In the genomic region with DNA sequence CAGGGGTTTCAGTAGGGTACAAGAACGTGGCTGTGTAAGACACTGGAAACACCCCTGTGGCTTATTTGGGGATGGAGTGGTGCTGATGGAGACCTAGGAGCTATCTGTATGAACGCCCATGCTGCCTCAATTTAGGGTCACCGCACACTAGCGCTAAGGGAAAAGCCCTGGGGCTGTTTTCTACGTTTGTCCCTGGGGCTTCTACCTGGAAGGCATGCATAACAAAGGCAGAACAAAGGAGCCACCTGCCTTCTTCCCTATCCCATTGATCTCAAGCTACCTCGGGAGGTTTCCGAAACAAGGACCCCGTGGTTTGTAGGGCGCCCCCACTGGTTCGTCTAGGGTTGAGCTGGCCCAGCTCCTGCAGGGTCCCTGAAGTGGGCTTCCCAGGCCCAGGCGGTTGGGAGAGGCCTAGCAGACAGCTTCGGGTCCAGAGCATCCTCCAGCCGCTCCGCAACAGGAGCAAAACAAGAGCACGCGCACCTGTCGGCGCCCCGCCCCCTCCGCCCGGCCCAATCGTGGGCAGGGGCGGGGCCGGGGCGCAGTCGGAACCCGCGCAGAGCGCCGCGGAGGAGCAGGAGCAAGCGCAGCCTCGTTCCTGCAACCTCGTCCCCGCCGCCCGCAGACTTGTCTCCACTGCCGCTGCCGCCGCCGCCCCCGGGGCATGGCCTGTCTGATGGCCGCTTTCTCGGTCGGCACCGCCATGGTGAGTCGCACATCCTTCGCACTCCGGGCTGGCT, we compare ENCODE assay signal across 8 mouse cellular contexts. TPM values are rescaled to one million over a fixed set of nuclear protein-coding genes. Genes with fewer than 3 reads are reported as not detected.
DNase-seq lines count a peak whose midpoint lies in the region; ATAC-seq and TF ChIP-seq lines count a peak whose summit lies in the region.

A gene (plus strand): TSS at position 525 of the 740 bp plus-strand sequence.

- peaks cover 5% of the 10 kb centered on the region for H3K4me1 ChIP-seq in ES-Bruce4 (ENCODE audit: control insufficient read depth, insufficient read depth, low read length)
- H3K4me1 ChIP-seq in embryonic facial prominence, embryonic 14.5 days (ENCODE audit: control insufficient read depth, insufficient read depth, low read length): peaks cover 9% of the 10 kb centered on the region; the same call in 1 of the 2 replicates

- ATAC-seq in embryonic facial prominence, embryonic 14.5 days (ENCODE audit: low read depth): peak; percentile 85
- ATAC-seq in hematopoietic stem cell, adult 5-6 weeks (replicated peaks in 1 of 2; ENCODE audit: insufficient read depth in 1 of 2, low FRiP score in 2 of 2, low TSS enrichment in 1 of 2, low read depth in 1 of 2, poor library complexity in 2 of 2, severe bottlenecking in 2 of 2): peak; percentile 15 to 50; a peak in 3 of 4 replicates

- peak within 1 kb of the TSS; percentile 73 for H3K4me3 ChIP-seq in ES-Bruce4 (ENCODE audit: low read depth, low read length)
- H3K4me3 ChIP-seq in embryonic facial prominence, embryonic 14.5 days (ENCODE audit: low read depth, low read length): peak within 1 kb of the TSS; percentile 58

- peak within 1 kb of the TSS; percentile 79 for H3K27ac ChIP-seq in ES-Bruce4 (ENCODE audit: insufficient read depth, low read length)
- H3K27ac ChIP-seq in embryonic facial prominence, embryonic 14.5 days (replicated peaks; ENCODE audit: low read depth, low read length): no peak within 1 kb of the TSS; the same call in 1 of the 2 replicates

- peak; percentile 38 for TF ChIP-seq CTCF in ES-Bruce4 (IDR thresholded peaks at IDR 0.05; ENCODE audit: low read depth, low read length)

- 6% methylated on average over 18 of the region's 49 CpGs for WGBS in embryonic facial prominence, embryonic 14.5 days

- H3K9me3 ChIP-seq in ES-Bruce4 (replicated peaks; ENCODE audit: control insufficient read depth, insufficient read depth, low read length, poor library complexity, severe bottlenecking): 0 out of 2 replicates have a peak, but pooled peaks cover 6% of the 10 kb centered on the region
- H3K9me3 ChIP-seq in embryonic facial prominence, embryonic 14.5 days (ENCODE audit: control insufficient read depth, low read length): peaks cover 10% of the 10 kb centered on the region

- peak; percentile 90 for TF ChIP-seq EP300 in ES-Bruce4 (IDR thresholded peaks at IDR 0.05; ENCODE audit: insufficient read depth, low read depth, low read length)

- DNase-seq in adrenal gland, postnatal 4 days (ENCODE audit: low spot score in 2 of 2): no peak
- peak; percentile 77 for DNase-seq in embryonic facial prominence, embryonic 14.5 days (ENCODE audit: low spot score)
- peak in 1 of 2 experiments; percentile 63 for DNase-seq in layer of hippocampus, postnatal 25 days (ENCODE audit: extremely low spot score in 1 of 2, low spot score in 1 of 2)
- DNase-seq in lung, postnatal 10 days: peak; percentile 57
- DNase-seq in retina, embryonic 14.5 days (ENCODE audit: low spot score): peak; percentile 77
- peak; percentile 83 to 89 for DNase-seq in thymus, postnatal 36 days

- peak within 1 kb of the TSS; percentile 39 for H3K9ac ChIP-seq in ES-Bruce4 (ENCODE audit: low read depth, poor library complexity, severe bottlenecking)
- H3K9ac ChIP-seq in embryonic facial prominence, embryonic 14.5 days (ENCODE audit: low read depth, low read length): peak within 1 kb of the TSS; percentile 60

- H3K4me2 ChIP-seq in embryonic facial prominence, embryonic 14.5 days (ENCODE audit: low read depth, low read length): peak within 1 kb of the TSS; percentile 92

- no peaks in the 10 kb centered on the region for H3K27me3 ChIP-seq in ES-Bruce4 (ENCODE audit: control insufficient read depth, insufficient read depth, low read length, poor library complexity, severe bottlenecking)
- H3K27me3 ChIP-seq in embryonic facial prominence, embryonic 14.5 days (replicated peaks; ENCODE audit: control insufficient read depth, insufficient read depth, low read length): peaks cover 20% of the 10 kb centered on the region

- H3K36me3 ChIP-seq in ES-Bruce4 (ENCODE audit: control insufficient read depth, insufficient read depth, low read length, poor library complexity, severe bottlenecking): no peaks in the 10 kb centered on the region
- no peaks in the 10 kb centered on the region for H3K36me3 ChIP-seq in embryonic facial prominence, embryonic 14.5 days (ENCODE audit: control insufficient read depth, insufficient read depth, low read length)

- no peak for TF ChIP-seq POLR2A in ES-Bruce4 (IDR thresholded peaks at IDR 0.05; ENCODE audit: insufficient read depth, low read length)

RNA-seq across cellular contexts. Expression of the gene that starts here (rescaled TPM):
- polyA plus RNA-seq in ES-Bruce4 (2011; ENCODE audit: insufficient read depth, insufficient read length, low read depth, missing spikeins): 8.4 and 11.7 TPM in 2 replicates
- total RNA-seq in adrenal gland, postnatal 4 days (2021): 10 to 100 TPM; 15.4 to 17.2 TPM
- 10.5 and 11.9 TPM in 2 replicates for polyA plus RNA-seq in embryonic facial prominence, embryonic 14.5 days (2014; fragmentation: Nextera tagmentation; extraction: Ambion mirVana)
- 42.2 and 49.4 TPM in 2 replicates for total RNA-seq in hematopoietic stem cell, adult 5-6 weeks (2017)
- total RNA-seq in layer of hippocampus, postnatal 25 days (2021): 10 to 100 TPM; 54.2 to 60.3 TPM

Comparison
In these comparisons a context has a peak if more than half of its experiments do, and no peak if none do; other contexts are left out.
1. DNase-seq: peak in embryonic facial prominence, embryonic 14.5 days (single experiment), lung, postnatal 10 days (single experiment), retina, embryonic 14.5 days (single experiment) and thymus, postnatal 36 days (2 of 2); none in adrenal gland, postnatal 4 days (0 of 2).